Mouse (Mus musculus): ENCODE measurements around the gene Pkd1l1. TPM values are rescaled to one million over a fixed set of nuclear protein-coding genes. Genes with fewer than 3 reads are reported as not detected.

Gene Pkd1l1
- polyA plus RNA-seq, 1 experiment from 2014 or later: 0.05 TPM

- H3K9ac ChIP-seq: no peak overlapping the region
- ATAC-seq (ENCODE audit: insufficient read depth): no peak
- H3K4me3 ChIP-seq (replicated peaks): no peak overlapping the region
- WGBS (ENCODE audit: insufficient replicate concordance): 63% methylated on average over 4 of the region's 4 CpGs
- H3K4me1 ChIP-seq (replicated peaks): no peaks in the 10 kb centered on the region
- H3K36me3 ChIP-seq (replicated peaks): no peaks in the 10 kb centered on the region
- H3K27me3 ChIP-seq: no peaks in the 10 kb centered on the region
- H3K9me3 ChIP-seq (replicated peaks): no peaks in the 10 kb centered on the region
- no peak overlapping the region for H3K27ac ChIP-seq (replicated peaks)
- H3K4me2 ChIP-seq: no peak overlapping the region
These were observed 188.7 kb downstream of the Pkd1l1 start for GRCm38 (mm10) chr11:8784413-8784812.

GRCm38 (mm10) chr11:8782141-8782465 is 191.0 kb downstream of the Pkd1l1 start:
- Histone ChIP-seq H3K4me3 (replicated peaks) (no peak overlapping the region), H3K27me3 (no peaks in the 10 kb centered on the region), H3K27ac (replicated peaks) (no peak overlapping the region), H3K9ac (no peak overlapping the region), H3K9me3 (replicated peaks) (no peaks in the 10 kb centered on the region), H3K36me3 (replicated peaks) (no peaks in the 10 kb centered on the region), H3K4me2 (no peak overlapping the region), H3K4me1 (replicated peaks) (no peaks in the 10 kb centered on the region)
- ATAC-seq (ENCODE audit: insufficient read depth): no peak
- WGBS (ENCODE audit: insufficient replicate concordance): 47% methylated on average over 3 of the region's 3 CpGs

GRCm38 (mm10) chr11:8781308-8782140 is 191.5 kb downstream of the Pkd1l1 start:
- Histone ChIP-seq H3K27ac (replicated peaks) (no peak overlapping the region), H3K4me1 (replicated peaks) (no peaks in the 10 kb centered on the region), H3K9me3 (replicated peaks) (no peaks in the 10 kb centered on the region), H3K4me3 (replicated peaks) (no peak overlapping the region), H3K9ac (no peak overlapping the region), H3K4me2 (no peak overlapping the region), H3K27me3 (no peaks in the 10 kb centered on the region), H3K36me3 (replicated peaks) (no peaks in the 10 kb centered on the region)
- ATAC-seq (ENCODE audit: insufficient read depth): no peak
- 63% methylated on average over 10 of the region's 10 CpGs for WGBS (ENCODE audit: insufficient replicate concordance)

- H3K9ac ChIP-seq: no peak overlapping the region
- no peaks in the 10 kb centered on the region for H3K27me3 ChIP-seq
- no peak overlapping the region for H3K27ac ChIP-seq (replicated peaks)
- H3K4me2 ChIP-seq: no peak overlapping the region
- H3K4me1 ChIP-seq (replicated peaks): no peaks in the 10 kb centered on the region
- 73% methylated on average over 3 of the region's 3 CpGs for WGBS (ENCODE audit: insufficient replicate concordance)
- H3K36me3 ChIP-seq (replicated peaks): no peaks in the 10 kb centered on the region
- H3K9me3 ChIP-seq (replicated peaks): no peaks in the 10 kb centered on the region
- no peak overlapping the region for H3K4me3 ChIP-seq (replicated peaks)
- ATAC-seq (ENCODE audit: insufficient read depth): no peak
These were observed 193.6 kb downstream of the Pkd1l1 start for GRCm38 (mm10) chr11:8779427-8779826.

Other genes starting within 250 kb of the Pkd1l1 start
- gene Hus1, start 37.9 kb upstream of the Pkd1l1 start, polyA plus RNA-seq (2015; fragmentation: Nextera tagmentation; extraction: Ambion mirVana): 6.8 and 7.9 TPM in 2 replicates
- 0.03 and 0.05 TPM in 2 replicates for gene Gm11992, start 75.3 kb upstream of the Pkd1l1 start, polyA plus RNA-seq (2015; fragmentation: Nextera tagmentation; extraction: Ambion mirVana)
- not detected in 2 replicates for gene Sun3, start 75.7 kb upstream of the Pkd1l1 start, polyA plus RNA-seq (2015; fragmentation: Nextera tagmentation; extraction: Ambion mirVana)
- 1.2 and 1.8 TPM in 2 replicates for gene Upp1, start 144.8 kb upstream of the Pkd1l1 start, polyA plus RNA-seq (2015; fragmentation: Nextera tagmentation; extraction: Ambion mirVana)
- 0.22 and 0.29 TPM in 2 replicates for gene Abca13, start 218.7 kb upstream of the Pkd1l1 start, polyA plus RNA-seq (2015; fragmentation: Nextera tagmentation; extraction: Ambion mirVana)

All from liver, embryonic 15.5 days (tissue).